Mouse (Mus musculus) neural tube, embryonic 11.5 days (tissue): ENCODE data around the gene Prss33. TPM values are rescaled to one million over a fixed set of nuclear protein-coding genes. Genes with fewer than 3 reads are reported as not detected.

Experiments used
- ATAC-seq: fragments of 200-750 bp; cut with Nextera tagmentation; 2 replicates; pipeline ENCODE4 v1.8.0; 2017; ENCODE audit warnings: moderate number of reproducible peaks, mild to moderate bottlenecking, moderate TSS enrichment, moderate library complexity; ENCODE audit not compliant: insufficient read depth, low FRiP score, low TSS enrichment
- DNase-seq: peaks from one replicate; pipeline ENCODE4 v3.0.0-alpha.2; 2015; ENCODE audit warnings: low spot score
- H3K27ac ChIP-seq: fragments of 300-500 bp; sonication (generic); 2 replicates; pipeline ENCODE4 v1.5.1; 2014; ENCODE audit warnings: low read depth, mild to moderate bottlenecking, low read length
- H3K27me3 ChIP-seq: fragments of 300-500 bp; sonication (generic); 2 replicates; pipeline ENCODE4 v1.6.1; 2014; ENCODE audit warnings: mild to moderate bottlenecking, low read length, mixed read lengths; ENCODE audit not compliant: control insufficient read depth, insufficient read depth
- H3K36me3 ChIP-seq: fragments of 300-500 bp; sonication (generic); 2 replicates; pipeline ENCODE4 v1.6.1; 2014; ENCODE audit warnings: mild to moderate bottlenecking, low read length, moderate library complexity, mixed read lengths; ENCODE audit not compliant: control insufficient read depth, insufficient read depth
- H3K4me1 ChIP-seq: fragments of 300-500 bp; sonication (generic); 2 replicates; pipeline ENCODE4 v1.6.1; 2014; ENCODE audit warnings: low read length, mixed read lengths; ENCODE audit not compliant: control insufficient read depth, insufficient read depth
- H3K4me2 ChIP-seq: fragments of 300-500 bp; sonication (generic); 2 replicates; pipeline ENCODE4 v1.6.1; 2014; ENCODE audit warnings: low read depth, mild to moderate bottlenecking, moderate library complexity
- H3K4me3 ChIP-seq: fragments of 300-500 bp; sonication (generic); 2 replicates; pipeline ENCODE4 v1.5.1; 2014; ENCODE audit warnings: low read depth, low read length
- H3K9ac ChIP-seq: fragments of 300-500 bp; sonication (generic); 2 replicates; pipeline ENCODE4 v1.6.1; 2014; ENCODE audit warnings: mild to moderate bottlenecking, low read length
- H3K9me3 ChIP-seq: fragments of 300-500 bp; sonication (generic); 2 replicates; pipeline ENCODE4 v1.6.1; 2016; ENCODE audit warnings: low read length; ENCODE audit not compliant: control insufficient read depth
- WGBS: fragments of 180-500 bp; shearing (Covaris S2); extraction: QIAGEN DNeasy Blood & Tissue Kit; methylation state at CpG from one replicate; pipeline ENCODE4 v1.1.7; 2014; 5-methylcytosine and 5-hydroxymethylcytosine counted together
- polyA plus RNA-seq: library from polyadenylated mRNA; unstranded; fragments of >200 nt; fragmentation: Nextera tagmentation; extraction: Ambion mirVana; gene quantifications from 2 replicates; pipeline ENCODE4 v1.2.1, GENCODE M21; 2014

The Prss33 gene
- polyA plus RNA-seq, 1 experiment from 2014 or later: not detected

DNA sequence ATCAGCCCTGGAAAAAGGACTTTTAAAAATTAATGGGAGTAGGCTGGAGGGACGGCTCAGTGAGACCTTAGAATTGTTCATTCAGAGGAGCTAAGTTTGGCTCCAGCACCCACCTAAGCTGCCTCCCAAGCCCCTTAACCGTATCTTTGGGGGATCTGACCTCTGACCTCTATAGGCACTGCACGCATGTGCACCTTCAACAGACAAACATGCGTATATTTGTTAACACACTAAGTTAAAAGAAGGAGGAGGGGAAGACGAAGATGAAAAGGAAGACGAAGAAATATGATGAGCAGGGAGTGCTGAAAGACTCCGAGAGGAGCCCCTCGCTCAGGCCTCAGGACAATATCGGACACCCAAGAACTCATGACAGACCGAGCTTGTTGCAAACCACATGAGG is 34.2 kb downstream of the Prss33 start:
- H3K9ac ChIP-seq: no peak overlapping the region
- no peaks in the 10 kb centered on the region for H3K27me3 ChIP-seq
- H3K9me3 ChIP-seq: no peaks in the 10 kb centered on the region
- DNase-seq: no peak
- ATAC-seq: no peak
- no peak overlapping the region for H3K27ac ChIP-seq
- H3K4me3 ChIP-seq: no peak overlapping the region
- H3K36me3 ChIP-seq: no peaks in the 10 kb centered on the region
- 93% methylated on average over 10 of the region's 10 CpGs for WGBS
- no peak overlapping the region for H3K4me2 ChIP-seq
- peaks cover 9% of the 10 kb centered on the region; the same call in 1 of the 2 replicates for H3K4me1 ChIP-seq

- no peak for ATAC-seq
Measured at GRCm38 (mm10) chr17:23797316-23797715, 38.5 kb downstream of the Prss33 start.

GRCm38 (mm10) chr17:23795323-23795722 is 40.5 kb downstream of the Prss33 start:
- Histone ChIP-seq H3K9ac (no peak overlapping the region), H3K4me3 (no peak overlapping the region), H3K4me2 (no peak overlapping the region), H3K9me3 (no peaks in the 10 kb centered on the region), H3K4me1 (peaks cover 4% of the 10 kb centered on the region; the same call in 1 of the 2 replicates), H3K36me3 (no peaks in the 10 kb centered on the region), H3K27me3 (no peaks in the 10 kb centered on the region), H3K27ac (no peak overlapping the region)
- ATAC-seq: no peak
- DNase-seq: no peak
- 95% methylated on average over 8 of the region's 8 CpGs for WGBS

More at GRCm38 (mm10) chr17:23797316-23797715, 38.5 kb downstream of the Prss33 start:
- Histone ChIP-seq H3K9me3 (no peaks in the 10 kb centered on the region), H3K36me3 (no peaks in the 10 kb centered on the region), H3K27ac (no peak overlapping the region), H3K4me2 (no peak overlapping the region), H3K4me1 (no peaks in the 10 kb centered on the region), H3K4me3 (no peak overlapping the region), H3K9ac (no peak overlapping the region), H3K27me3 (no peaks in the 10 kb centered on the region)
- DNase-seq: no peak
- 74% methylated on average over 7 of the region's 7 CpGs for WGBS

DNA sequence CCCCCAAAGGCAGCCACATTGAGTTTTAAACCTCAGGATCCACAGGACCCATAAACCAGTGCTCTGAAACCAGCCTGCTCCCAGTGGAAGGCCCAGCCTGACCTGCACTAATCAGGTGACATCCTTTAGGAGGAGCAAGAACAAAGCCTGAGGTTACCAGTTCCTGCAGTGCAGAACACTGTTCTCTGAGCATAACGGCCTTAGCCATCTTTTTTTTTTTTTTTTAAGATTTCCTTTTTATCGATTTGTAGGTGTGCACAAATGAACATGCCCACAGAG is 44.8 kb downstream of the Prss33 start:
- Histone ChIP-seq H3K9me3 (no peaks in the 10 kb centered on the region), H3K4me2 (peak overlapping the region; percentile 73), H3K27me3 (no peaks in the 10 kb centered on the region), H3K4me1 (peaks cover 4% of the 10 kb centered on the region; the same call in 1 of the 2 replicates), H3K9ac (peak overlapping the region; percentile 89), H3K36me3 (no peaks in the 10 kb centered on the region), H3K27ac (peak overlapping the region; percentile 86), H3K4me3 (peak overlapping the region; percentile 34; the same call in 1 of the 2 replicates)
- WGBS: 55% methylated on average over 2 of the region's 2 CpGs
- DNase-seq (no peak), ATAC-seq (no peak)

- ATAC-seq: peak; percentile 52
- H3K36me3 ChIP-seq: no peaks in the 10 kb centered on the region
- peak within 1 kb of the TSS; percentile 34 for H3K4me3 ChIP-seq
- 3% methylated on average over 29 of the region's 29 CpGs for WGBS
- peak; percentile 81 for DNase-seq
- H3K9me3 ChIP-seq: no peaks in the 10 kb centered on the region
- H3K27ac ChIP-seq: peak within 1 kb of the TSS; percentile 86
- H3K27me3 ChIP-seq: no peaks in the 10 kb centered on the region
- H3K4me2 ChIP-seq: peak within 1 kb of the TSS; percentile 73
- peak within 1 kb of the TSS; percentile 89 for H3K9ac ChIP-seq
- peaks cover 5% of the 10 kb centered on the region; the same call in 1 of the 2 replicates for H3K4me1 ChIP-seq
Measured at GRCm38 (mm10) chr17:23790269-23791078, 45.4 kb downstream of the Prss33 start, which contains the start of gene Srrm2. Gene Srrm2, plus strand, starts transcription at chr17:23790532.

DNA sequence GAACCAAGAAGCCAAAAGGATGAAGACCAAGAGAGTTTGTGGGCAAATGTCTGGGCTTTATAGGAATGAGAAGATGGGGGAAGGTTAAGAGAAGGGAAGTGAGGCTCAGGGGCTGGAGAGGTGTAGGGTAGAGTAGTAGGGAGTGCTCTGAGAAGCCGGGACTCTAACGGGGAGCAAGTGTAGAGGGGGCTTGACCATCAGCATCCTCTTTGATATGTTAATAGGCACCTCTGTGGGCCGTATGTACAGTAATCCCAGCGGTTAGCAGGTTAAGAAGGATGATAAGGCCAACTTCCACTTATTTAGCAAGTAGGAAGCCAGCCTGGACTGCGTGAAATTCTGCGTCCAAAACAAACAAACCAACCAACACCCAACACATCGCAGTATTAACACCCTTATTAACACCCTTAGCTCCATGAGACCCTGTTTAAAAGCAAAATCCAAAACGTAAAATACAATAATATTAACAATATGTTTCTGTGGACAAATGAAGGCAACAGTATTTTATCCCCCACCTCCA is 46.0 kb downstream of the Prss33 start:
- Histone ChIP-seq H3K27ac (peak overlapping the region; percentile 86), H3K4me3 (peak overlapping the region; percentile 34), H3K4me2 (peak overlapping the region; percentile 73), H3K9ac (peak overlapping the region; percentile 89), H3K27me3 (no peaks in the 10 kb centered on the region), H3K9me3 (no peaks in the 10 kb centered on the region), H3K4me1 (peaks cover 8% of the 10 kb centered on the region; the same call in 1 of the 2 replicates), H3K36me3 (no peaks in the 10 kb centered on the region)
- WGBS: 12% methylated on average over 8 of the region's 8 CpGs
- no peak for DNase-seq
- ATAC-seq: no peak

DNA sequence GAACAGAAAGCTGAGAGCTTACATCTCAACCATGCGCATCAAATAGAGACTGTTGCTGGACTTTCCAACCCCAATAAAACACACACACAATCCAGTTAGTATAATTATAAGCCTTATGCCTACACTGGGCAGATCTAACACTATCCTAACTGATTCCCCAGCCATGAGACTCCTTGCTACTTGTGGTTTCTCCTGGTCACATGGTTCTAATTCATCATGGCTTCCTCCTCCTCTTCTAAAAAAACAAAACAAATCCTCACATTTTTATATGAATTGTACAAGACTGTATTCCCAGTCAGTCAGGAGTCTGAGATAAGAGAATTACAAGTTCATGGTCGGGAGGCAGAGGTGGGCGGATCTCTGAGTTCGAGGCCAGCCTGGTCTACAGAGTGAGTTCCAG is 46.9 kb downstream of the Prss33 start:
- H3K27ac ChIP-seq: no peak overlapping the region
- H3K9me3 ChIP-seq: no peaks in the 10 kb centered on the region
- no peak for DNase-seq
- H3K27me3 ChIP-seq: no peaks in the 10 kb centered on the region
- no peak overlapping the region for H3K9ac ChIP-seq
- H3K4me1 ChIP-seq: peaks cover 8% of the 10 kb centered on the region; the same call in 1 of the 2 replicates
- no peak for ATAC-seq
- no peak overlapping the region for H3K4me3 ChIP-seq
- no peak overlapping the region for H3K4me2 ChIP-seq
- H3K36me3 ChIP-seq: no peaks in the 10 kb centered on the region
- 90% methylated on average over 4 of the region's 4 CpGs for whole genome bisulfite sequencing

DNA sequence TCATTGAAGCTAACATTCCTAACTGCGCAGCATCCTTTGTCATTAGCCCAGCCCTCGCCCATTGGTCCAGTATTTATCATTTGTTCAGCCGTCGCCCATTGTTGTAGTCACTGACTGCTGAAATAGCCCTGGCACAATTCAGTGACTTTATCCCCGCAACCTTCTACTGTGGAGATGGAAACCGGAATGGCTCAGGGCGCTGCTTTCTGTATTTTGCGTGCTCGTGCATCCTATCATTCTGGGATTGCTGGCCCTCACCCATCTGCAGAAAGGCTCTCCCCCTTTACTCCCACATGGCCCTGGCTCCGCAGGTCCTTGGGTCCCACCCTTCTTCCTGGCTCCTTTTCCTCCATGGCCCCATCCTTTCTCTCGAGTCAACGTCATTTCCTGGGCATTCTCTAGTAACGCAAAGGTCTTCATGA is 49.3 kb downstream of the Prss33 start:
- Histone ChIP-seq H3K4me2 (peak overlapping the region; percentile 59), H3K27me3 (no peaks in the 10 kb centered on the region), H3K9me3 (no peaks in the 10 kb centered on the region), H3K36me3 (no peaks in the 10 kb centered on the region), H3K4me3 (peak overlapping the region; percentile 47), H3K4me1 (peaks cover 8% of the 10 kb centered on the region; the same call in 1 of the 2 replicates), H3K27ac (0 out of 2 replicates have a peak overlapping the region, but pooled peaks have one; percentile 56), H3K9ac (peak overlapping the region; percentile 44)
- 12% methylated on average over 13 of the region's 13 CpGs for WGBS
- ATAC-seq: peak; percentile 58; the same call in 1 of the 2 replicates
- peak; percentile 40 for DNase-seq
